Mouse (Mus musculus) cerebellum, adult 2 months (tissue): Measurements from ENCODE around the gene Gm17606.

Source experiments
- CTCF ChIP-seq: fragments of 200-500 bp; IDR thresholded peaks from 2 replicates; pipeline ENCODE4 v1.5.1; 2011; ENCODE audit warnings: low read depth, mild to moderate bottlenecking, control low read depth, low read length, moderate library complexity, borderline replicate concordance; ENCODE audit not compliant: insufficient read depth
- POLR2A ChIP-seq: fragments of 200-500 bp; IDR thresholded peaks from 2 replicates; pipeline ENCODE4 v1.6.1; 2011; ENCODE audit warnings: low read length, control low read depth, borderline replicate concordance; ENCODE audit not compliant: insufficient read depth

GRCm38 (mm10) chr14:54603038-54603654, 37.6 kb upstream of the Gm17606 start:
- TF ChIP-seq CTCF (no peak), POLR2A (peak; percentile 92)
